8 mouse cellular contexts compared by ENCODE assay signal in the genomic region with DNA sequence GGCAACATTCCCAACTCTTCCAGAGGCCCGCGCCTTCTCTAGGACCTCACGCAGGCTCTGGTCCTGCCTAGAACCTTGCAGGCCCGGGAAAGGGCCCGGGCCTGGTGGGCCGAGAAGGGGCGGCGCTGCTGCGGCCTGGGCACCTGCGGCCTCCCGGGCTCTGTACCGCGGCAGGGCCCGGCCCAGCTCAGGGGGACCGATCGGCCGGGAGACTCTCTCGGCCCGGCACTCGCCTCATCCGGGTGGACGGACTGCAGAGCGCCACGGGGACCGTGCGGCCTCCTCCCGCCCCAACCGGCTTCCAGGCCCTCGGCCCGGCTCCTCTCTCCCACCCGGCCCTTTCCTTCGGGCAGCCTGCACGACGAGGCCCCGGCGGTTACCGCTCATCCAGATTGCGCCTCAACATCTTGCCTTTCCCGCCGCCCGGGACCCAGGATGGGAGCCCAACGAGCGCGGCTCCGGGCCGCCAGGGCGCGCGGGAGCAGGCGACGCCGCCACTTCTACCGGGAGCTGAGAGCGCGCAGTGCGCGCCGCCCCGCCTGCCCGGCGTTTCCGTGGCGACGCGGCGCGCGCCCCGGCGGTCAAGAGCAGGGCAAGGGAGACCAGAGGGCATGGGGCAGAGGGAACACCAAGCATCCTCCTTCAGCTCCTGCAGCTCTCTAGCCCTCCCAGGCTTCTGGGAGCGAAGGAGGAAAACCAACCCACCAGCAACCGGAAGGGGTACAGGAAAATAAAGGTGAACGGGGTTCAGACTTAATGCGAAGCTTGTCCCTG. TPM values are rescaled to one million over a fixed set of nuclear protein-coding genes. Genes with fewer than 3 reads are reported as not detected.
DNase-seq lines count a peak whose midpoint lies in the region; ATAC-seq lines count a peak whose summit lies in the region.

A gene (minus strand): TSS at position 698 of the 774 bp plus-strand sequence.

- peak; percentile 94 for ATAC-seq in frontal cortex, adult (ENCODE audit: low TSS enrichment)

- no peaks in the 10 kb centered on the region for H3K27me3 ChIP-seq in hindbrain, embryonic 10.5 days (ENCODE audit: insufficient read depth, poor library complexity, severe bottlenecking)

- peaks cover 9% of the 10 kb centered on the region for H3K4me1 ChIP-seq in hindbrain, embryonic 10.5 days (replicated peaks)

- WGBS in hindbrain, embryonic 10.5 days: under 1% methylated on average over 74 of the region's 74 CpGs

- peaks cover 23% of the 10 kb centered on the region for H3K36me3 ChIP-seq in hindbrain, embryonic 10.5 days

- DNase-seq in MN1 (ENCODE audit: low spot score): peak; percentile 73
- peak; percentile 74 to 85 for DNase-seq in cerebellum, adult 18-20 months
- peak; percentile 82 for DNase-seq in hindbrain, embryonic 10.5 days (ENCODE audit: low spot score)
- DNase-seq in layer of hippocampus, postnatal 10 days (ENCODE audit: low spot score in 2 of 2): peak; percentile 65 to 78
- peak; percentile 77 for DNase-seq in lung, postnatal 10 days
- peak; percentile 50 for DNase-seq in retina, adult 2 months (ENCODE audit: low read depth, low spot score)
- peak; percentile 59 for DNase-seq in thymus, postnatal 25 days

- H3K27ac ChIP-seq in hindbrain, embryonic 10.5 days: peak within 1 kb of the TSS; percentile 98

- peak within 1 kb of the TSS; percentile 86 for H3K4me3 ChIP-seq in hindbrain, embryonic 10.5 days

- H3K9me3 ChIP-seq in hindbrain, embryonic 10.5 days: 0 out of 2 replicates have a peak, but pooled peaks cover 5% of the 10 kb centered on the region

RNA-seq across cellular contexts. Expression of the gene that starts here (rescaled TPM):
- 77.6 and 82.9 TPM in 2 replicates for polyA plus RNA-seq in hindbrain, embryonic 10.5 days (2016; fragmentation: Nextera tagmentation; extraction: Ambion mirVana)
- total RNA-seq in layer of hippocampus, postnatal 10 days (2021): 10 to 100 TPM; 82.9 to 95.7 TPM

Comparison
In these comparisons a context has a peak if more than half of its experiments do, and no peak if none do; other contexts are left out.
1. Peak in every context shown above with its lines: DNase-seq, ATAC-seq, H3K4me3 ChIP-seq and H3K27ac ChIP-seq.